Mouse (Mus musculus) thymus, adult 2 months (tissue): ENCODE data around the gene Kirrel.

Experiments used
- CTCF ChIP-seq: fragments of 200-500 bp; IDR thresholded peaks from 2 replicates; pipeline ENCODE4 v1.5.1; 2012; ENCODE audit warnings: mild to moderate bottlenecking, control low read depth, low read length, moderate library complexity, borderline replicate concordance; ENCODE audit not compliant: control insufficient read depth, poor library complexity, insufficient read depth; ENCODE audit errors: extremely low read depth
- POLR2A ChIP-seq: fragments of 200-500 bp; IDR thresholded peaks from 2 replicates; pipeline ENCODE4 v1.6.1; 2012; ENCODE audit warnings: mild to moderate bottlenecking, low read length, control low read depth, moderate library complexity; ENCODE audit not compliant: control insufficient read depth, poor library complexity, insufficient read depth; ENCODE audit errors: extremely low read depth

DNA sequence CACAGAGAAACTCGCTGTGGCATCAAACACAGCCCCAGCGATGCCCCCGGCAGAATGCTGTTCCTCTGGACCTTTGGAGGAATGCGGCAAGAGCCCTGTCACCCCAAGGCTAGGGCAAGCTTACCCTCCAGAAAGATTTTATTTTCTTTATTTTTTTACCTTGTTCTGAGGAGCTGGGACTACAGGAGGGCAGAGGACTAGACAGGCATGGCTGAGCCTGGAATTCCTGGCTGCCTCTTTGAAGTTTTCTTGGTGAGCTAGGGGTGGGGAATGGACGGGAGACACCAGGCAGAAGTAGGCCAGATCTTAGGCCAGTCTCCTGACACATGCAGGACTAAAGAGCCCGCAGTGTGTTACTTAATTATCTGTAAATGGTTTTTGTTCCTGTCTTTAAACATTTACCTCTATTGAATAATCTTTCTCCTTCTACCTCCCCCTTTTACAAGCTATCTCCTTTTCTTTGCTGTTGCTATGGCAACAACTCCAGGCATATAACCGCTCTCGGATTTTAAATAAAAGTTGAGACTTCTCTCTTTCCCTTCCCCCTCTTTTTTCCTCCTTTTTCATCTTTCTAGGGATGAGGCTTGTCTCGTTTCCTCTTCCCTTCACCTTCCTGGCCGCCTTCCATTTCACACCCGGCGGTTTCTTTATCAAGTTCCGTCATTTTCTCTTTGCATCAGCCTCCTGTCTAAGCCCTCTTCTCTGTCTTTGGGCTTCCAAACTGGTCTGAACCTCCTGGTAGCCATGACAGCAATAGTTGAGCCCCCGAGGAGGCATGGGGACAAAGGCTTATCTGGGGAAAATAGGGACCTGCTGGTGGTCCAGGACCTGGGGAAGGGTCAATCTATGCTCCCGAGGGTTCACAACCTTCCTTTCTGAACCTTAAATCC is 19.9 kb downstream of the Kirrel start:
- TF ChIP-seq CTCF (no peak), POLR2A (no peak)
